Mouse (Mus musculus) hindbrain, embryonic 14.5 days (tissue): ENCODE data around the gene Pik3cg. TPM values are rescaled to one million over a fixed set of nuclear protein-coding genes. Genes with fewer than 3 reads are reported as not detected.

Experiments used
- ATAC-seq: fragments of 200-750 bp; cut with Nextera tagmentation; 2 replicates; pipeline ENCODE4 v1.8.0; 2017; ENCODE audit warnings: moderate number of reproducible peaks, mild to moderate bottlenecking, moderate TSS enrichment, moderate library complexity; ENCODE audit not compliant: low FRiP score
- DNase-seq: peaks from one replicate; pipeline ENCODE4 v3.0.0-alpha.2; 2015; ENCODE audit warnings: low spot score
- H3K27ac ChIP-seq: fragments of 300-500 bp; sonication (generic); 2 replicates; pipeline ENCODE4 v1.5.1; 2014; ENCODE audit warnings: mild to moderate bottlenecking, moderate library complexity
- H3K27me3 ChIP-seq: fragments of 300-500 bp; sonication (generic); 2 replicates; pipeline ENCODE4 v1.6.1; 2014; ENCODE audit warnings: mild to moderate bottlenecking, low read length, mixed read lengths; ENCODE audit not compliant: control insufficient read depth, insufficient read depth
- H3K36me3 ChIP-seq: fragments of 300-500 bp; sonication (generic); replicated peaks from 2 replicates; pipeline ENCODE4 v1.6.1; 2014; ENCODE audit not compliant: control insufficient read depth, insufficient read depth
- H3K4me1 ChIP-seq: fragments of 300-500 bp; sonication (generic); replicated peaks from 2 replicates; pipeline ENCODE4 v1.6.1; 2014; ENCODE audit warnings: antibody characterized with exemption, low read length, mixed read lengths; ENCODE audit not compliant: control insufficient read depth, insufficient read depth
- H3K4me2 ChIP-seq: fragments of 300-500 bp; sonication (generic); replicated peaks from 2 replicates; pipeline ENCODE4 v1.6.1; 2014; ENCODE audit warnings: mild to moderate bottlenecking, moderate library complexity
- H3K4me3 ChIP-seq: fragments of 300-500 bp; sonication (generic); replicated peaks from 2 replicates; pipeline ENCODE4 v1.5.1; 2014; ENCODE audit warnings: mild to moderate bottlenecking, low read length
- H3K9ac ChIP-seq: fragments of 300-500 bp; sonication (generic); 2 replicates; pipeline ENCODE4 v1.6.1; 2014
- H3K9me3 ChIP-seq: fragments of 300-500 bp; sonication (generic); 2 replicates; pipeline ENCODE4 v1.6.1; 2016; ENCODE audit warnings: low read length; ENCODE audit not compliant: control insufficient read depth
- WGBS: fragments of 180-500 bp; shearing (Covaris S2); extraction: QIAGEN DNeasy Blood & Tissue Kit; methylation state at CpG from one replicate; pipeline ENCODE4 v1.1.7; 2014; 5-methylcytosine and 5-hydroxymethylcytosine counted together
- polyA plus RNA-seq: library from polyadenylated mRNA; unstranded; fragments of >200 nt; fragmentation: Nextera tagmentation; extraction: Ambion mirVana; gene quantifications from 2 replicates; pipeline ENCODE4 v1.2.1, GENCODE M21; 2014

Gene Pik3cg
- polyA plus RNA-seq, 1 experiment from 2014 or later = 1.9 TPM

DNA sequence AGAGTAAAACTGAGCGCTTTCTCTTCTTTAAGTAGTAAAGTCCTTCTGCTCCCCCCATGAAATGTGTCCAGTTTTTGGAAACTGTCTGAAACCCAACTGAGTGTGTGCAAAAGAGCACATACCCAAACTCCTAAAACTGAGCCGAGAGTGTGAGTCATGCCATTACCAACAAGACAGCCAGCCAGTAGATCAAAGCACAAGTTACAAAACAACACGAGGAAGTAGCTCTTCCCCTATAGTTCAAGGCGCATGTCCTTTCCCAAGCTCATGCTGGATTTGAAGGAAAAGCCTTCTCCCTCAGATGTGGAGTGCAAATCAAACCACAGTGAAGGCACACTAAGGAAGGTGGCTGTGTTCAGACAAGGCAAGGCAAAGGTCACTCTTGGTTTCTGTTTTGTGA lies 17.5 kb downstream of the Pik3cg start:
- Histone ChIP-seq H3K27ac (no peak overlapping the region), H3K36me3 (no peaks in the 10 kb centered on the region), H3K9ac (no peak overlapping the region), H3K4me2 (no peak overlapping the region), H3K4me1 (no peaks in the 10 kb centered on the region), H3K9me3 (no peaks in the 10 kb centered on the region), H3K27me3 (no peaks in the 10 kb centered on the region), H3K4me3 (no peak overlapping the region)
- ATAC-seq = no peak
- no peak for DNase-seq
- WGBS = 81% methylated on average over 4 of the region's 4 CpGs

DNA sequence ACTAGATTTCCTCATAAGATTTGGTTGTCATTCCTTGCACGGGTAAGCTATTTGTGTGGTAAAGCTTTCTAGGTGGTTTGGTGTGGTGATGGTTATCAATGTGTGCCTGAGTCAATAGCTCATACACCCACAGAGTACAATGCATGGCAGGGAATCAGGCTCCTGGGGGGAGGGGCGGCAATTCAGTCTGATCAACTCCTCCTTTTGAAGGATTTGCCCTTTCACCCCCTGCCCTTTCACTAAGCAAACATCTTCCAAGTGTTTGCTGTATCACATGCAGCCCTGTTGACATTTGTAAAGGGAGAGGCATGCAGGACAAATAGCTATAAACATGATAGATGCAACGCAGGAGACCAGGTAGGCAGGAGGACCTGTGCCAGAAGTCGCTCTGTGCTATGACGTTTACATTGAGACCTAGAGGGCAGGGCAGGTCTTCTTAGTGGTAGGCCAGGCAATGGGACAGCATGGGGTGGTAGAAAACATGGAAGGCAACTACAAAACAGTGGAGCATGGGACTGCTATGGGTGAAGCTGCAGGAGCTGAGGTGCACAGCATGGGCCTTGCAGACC lies 20.7 kb downstream of the Pik3cg start:
- H3K9ac ChIP-seq = no peak overlapping the region
- no peak overlapping the region for H3K4me2 ChIP-seq
- H3K27ac ChIP-seq = no peak overlapping the region
- H3K4me1 ChIP-seq = no peaks in the 10 kb centered on the region
- no peak for DNase-seq
- H3K27me3 ChIP-seq = no peaks in the 10 kb centered on the region
- WGBS = 51% methylated on average over 5 of the region's 5 CpGs
- H3K4me3 ChIP-seq = no peak overlapping the region
- no peaks in the 10 kb centered on the region for H3K36me3 ChIP-seq
- H3K9me3 ChIP-seq = no peaks in the 10 kb centered on the region
- ATAC-seq = no peak

DNA sequence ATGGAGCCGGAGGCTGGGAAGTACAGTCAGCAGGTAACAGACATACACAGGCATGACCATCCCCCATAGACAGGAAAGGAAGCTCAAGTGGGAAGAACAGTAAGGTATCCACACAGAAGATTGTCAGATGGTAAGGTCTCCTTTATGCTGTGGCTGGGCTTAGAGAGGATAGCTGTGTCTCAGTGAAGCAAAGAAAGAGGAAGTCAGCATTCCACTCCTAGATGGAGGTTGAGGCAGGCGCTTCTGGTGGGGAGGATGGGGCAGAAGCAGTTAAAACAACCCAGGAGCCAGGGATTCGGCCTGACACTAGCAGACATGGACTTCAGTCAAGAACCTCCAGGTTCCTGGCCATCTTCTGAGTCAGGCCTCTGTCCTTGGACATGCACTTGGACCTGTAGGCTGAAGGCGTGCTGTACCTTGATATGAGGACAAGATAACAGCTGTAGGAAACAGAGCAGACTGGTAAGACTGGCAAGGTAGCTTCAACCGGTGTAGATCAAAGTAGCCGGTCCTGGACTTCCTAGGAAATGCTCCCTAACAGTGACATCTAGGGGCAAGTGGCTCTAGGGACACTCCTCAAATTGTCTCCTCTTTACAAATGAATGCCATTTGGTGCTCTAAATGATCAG lies 21.7 kb downstream of the Pik3cg start:
- DNase-seq (no peak), ATAC-seq (no peak)
- H3K27me3 ChIP-seq = no peaks in the 10 kb centered on the region
- H3K36me3 ChIP-seq = no peaks in the 10 kb centered on the region
- no peaks in the 10 kb centered on the region for H3K4me1 ChIP-seq
- H3K4me3 ChIP-seq = no peak overlapping the region
- no peak overlapping the region for H3K9ac ChIP-seq
- 91% methylated on average over 6 of the region's 6 CpGs for WGBS
- H3K9me3 ChIP-seq = no peaks in the 10 kb centered on the region
- H3K4me2 ChIP-seq = no peak overlapping the region
- H3K27ac ChIP-seq = no peak overlapping the region

DNA sequence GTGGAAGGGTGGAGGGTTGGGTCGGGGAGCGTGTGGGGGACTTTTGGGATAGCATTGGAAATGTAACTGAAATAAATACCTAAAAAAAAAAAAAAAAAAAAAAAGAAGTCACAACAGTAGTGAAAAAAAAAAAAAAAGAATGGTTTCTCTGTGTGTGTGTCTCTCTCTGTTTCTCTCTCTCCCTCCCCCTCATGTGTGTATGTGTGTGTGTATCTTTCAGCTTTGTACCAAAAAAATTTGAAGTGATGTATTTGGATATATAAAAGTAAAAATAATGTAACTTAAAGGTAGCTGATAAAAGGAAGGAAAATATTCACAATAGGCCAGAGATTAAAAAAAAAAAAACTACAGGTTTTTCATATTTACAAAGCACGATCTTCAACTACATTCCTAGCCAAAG lies 23.6 kb downstream of the Pik3cg start:
- ATAC-seq = no peak
- Histone ChIP-seq H3K27me3 (no peaks in the 10 kb centered on the region), H3K27ac (no peak overlapping the region), H3K36me3 (no peaks in the 10 kb centered on the region), H3K4me2 (no peak overlapping the region), H3K9me3 (no peaks in the 10 kb centered on the region), H3K4me1 (no peaks in the 10 kb centered on the region), H3K4me3 (no peak overlapping the region), H3K9ac (no peak overlapping the region)
- WGBS = 97% methylated on average over 3 of the region's 3 CpGs
- DNase-seq = no peak

DNA sequence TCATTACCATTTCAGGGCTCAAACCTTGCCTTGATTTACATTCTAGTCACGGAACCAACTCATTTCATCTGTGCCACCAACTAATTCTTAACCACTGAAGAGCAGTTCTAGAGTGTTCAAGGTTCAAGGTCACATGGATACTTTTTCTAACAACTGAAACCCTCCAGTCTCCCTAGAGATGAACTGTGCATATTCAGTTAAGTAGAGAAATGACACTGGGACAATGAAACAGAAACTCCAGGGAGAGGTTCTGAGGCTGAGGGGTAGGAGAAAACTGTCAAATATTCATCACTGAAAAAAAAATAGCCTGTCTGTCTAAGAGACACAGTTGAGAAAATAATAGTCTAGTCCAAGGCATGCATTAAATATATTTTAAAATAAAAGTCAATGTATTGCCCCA lies 24.9 kb downstream of the Pik3cg start:
- Histone ChIP-seq H3K36me3 (no peaks in the 10 kb centered on the region), H3K27ac (no peak overlapping the region), H3K4me2 (no peak overlapping the region), H3K9ac (no peak overlapping the region), H3K9me3 (no peaks in the 10 kb centered on the region), H3K27me3 (no peaks in the 10 kb centered on the region), H3K4me1 (no peaks in the 10 kb centered on the region), H3K4me3 (no peak overlapping the region)
- no peak for DNase-seq
- no peak for ATAC-seq
- 56% methylated on average over 1 of the region's 1 CpGs for whole genome bisulfite sequencing

DNA sequence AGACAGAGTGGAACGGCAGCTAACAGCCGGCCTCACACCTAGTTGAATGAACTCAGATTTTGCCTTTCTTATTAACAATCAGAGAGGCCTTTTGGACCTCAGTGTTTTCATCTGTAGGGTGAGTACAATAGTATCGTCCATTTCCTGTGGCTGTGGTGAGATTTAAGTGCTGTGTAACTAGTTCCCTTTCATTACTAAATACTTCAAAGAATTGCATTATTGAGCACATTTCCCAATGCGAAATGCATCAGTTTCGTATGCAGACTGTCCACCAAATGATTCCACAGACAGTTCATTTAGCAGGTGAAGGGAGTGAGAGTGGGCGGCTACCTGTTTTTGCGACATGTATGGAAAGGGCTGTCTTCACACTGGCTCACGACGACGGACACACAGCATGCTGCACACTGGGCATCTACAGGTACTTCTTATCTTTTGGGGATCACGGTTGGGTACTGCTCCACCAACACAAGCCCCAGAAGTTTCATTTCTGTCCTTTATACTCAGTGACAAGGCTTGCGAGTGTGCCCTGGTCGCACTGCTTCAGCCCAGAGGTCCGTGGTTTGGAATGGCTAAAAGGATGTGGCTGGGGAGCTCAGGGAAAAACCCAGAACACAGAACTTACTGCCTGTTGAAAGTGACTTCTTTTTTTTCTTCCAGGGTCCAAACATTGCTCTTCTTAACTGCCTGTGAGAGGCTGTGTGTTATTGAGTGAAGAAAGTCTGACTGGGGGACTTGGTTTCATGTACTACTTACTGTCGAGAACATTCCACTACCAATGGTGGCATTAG lies 25.6 kb downstream of the Pik3cg start:
- no peak overlapping the region for H3K27ac ChIP-seq
- no peaks in the 10 kb centered on the region for H3K27me3 ChIP-seq
- H3K4me2 ChIP-seq = no peak overlapping the region
- H3K36me3 ChIP-seq = no peaks in the 10 kb centered on the region
- no peak overlapping the region for H3K9ac ChIP-seq
- H3K9me3 ChIP-seq = no peaks in the 10 kb centered on the region
- DNase-seq (no peak), ATAC-seq (no peak)
- WGBS = 91% methylated on average over 15 of the region's 15 CpGs
- H3K4me3 ChIP-seq = no peak overlapping the region
- no peaks in the 10 kb centered on the region for H3K4me1 ChIP-seq

DNA sequence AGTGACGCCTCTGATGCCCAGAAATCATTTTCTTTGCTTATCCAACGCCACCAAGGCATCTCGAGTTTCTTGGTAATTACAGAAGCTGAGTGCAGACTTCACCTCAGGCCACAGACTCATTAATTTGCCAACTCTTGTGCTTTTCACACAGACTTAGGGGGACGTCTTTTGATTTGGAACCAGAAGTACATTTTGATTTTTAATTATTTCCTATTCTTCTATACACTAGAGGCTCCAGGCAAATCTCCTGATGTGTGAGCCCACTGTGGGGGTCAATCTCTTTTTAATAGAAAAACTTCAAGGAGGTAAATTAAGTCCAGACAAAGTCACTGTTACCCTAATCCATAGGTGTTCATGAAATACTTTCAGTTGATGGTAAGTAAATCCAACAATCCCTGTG lies 26.6 kb downstream of the Pik3cg start:
- no peaks in the 10 kb centered on the region for H3K36me3 ChIP-seq
- H3K4me2 ChIP-seq = no peak overlapping the region
- no peak overlapping the region for H3K9ac ChIP-seq
- no peak for ATAC-seq
- WGBS = 68% methylated on average over 4 of the region's 4 CpGs
- DNase-seq = no peak
- H3K9me3 ChIP-seq = no peaks in the 10 kb centered on the region
- no peaks in the 10 kb centered on the region for H3K27me3 ChIP-seq
- H3K27ac ChIP-seq = no peak overlapping the region
- no peak overlapping the region for H3K4me3 ChIP-seq
- no peaks in the 10 kb centered on the region for H3K4me1 ChIP-seq

DNA sequence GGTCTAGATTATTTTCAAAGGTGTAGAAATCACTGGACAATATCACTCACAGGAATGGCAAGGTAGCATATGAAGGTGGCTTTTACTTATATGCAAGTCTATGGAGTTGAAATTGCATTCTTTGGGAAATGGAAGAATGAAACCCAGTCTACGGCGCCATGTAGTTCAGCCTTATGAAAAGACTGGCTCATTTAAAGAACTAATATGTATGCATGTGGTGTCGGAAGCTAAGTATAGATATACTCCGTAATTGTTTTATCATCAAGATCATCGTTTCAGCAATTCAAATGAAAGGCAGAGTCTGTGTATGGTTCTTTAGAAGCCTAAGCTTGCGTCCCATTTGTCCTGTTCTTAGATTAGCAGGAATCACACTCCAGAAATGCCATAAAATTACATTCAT lies 34.0 kb downstream of the Pik3cg start:
- no peak for DNase-seq
- no peak for ATAC-seq
- Histone ChIP-seq H3K4me1 (no peaks in the 10 kb centered on the region), H3K4me2 (no peak overlapping the region), H3K27ac (no peak overlapping the region), H3K9ac (no peak overlapping the region), H3K36me3 (no peaks in the 10 kb centered on the region), H3K9me3 (no peaks in the 10 kb centered on the region), H3K27me3 (no peaks in the 10 kb centered on the region), H3K4me3 (no peak overlapping the region)
- WGBS = 91% methylated on average over 6 of the region's 6 CpGs

DNA sequence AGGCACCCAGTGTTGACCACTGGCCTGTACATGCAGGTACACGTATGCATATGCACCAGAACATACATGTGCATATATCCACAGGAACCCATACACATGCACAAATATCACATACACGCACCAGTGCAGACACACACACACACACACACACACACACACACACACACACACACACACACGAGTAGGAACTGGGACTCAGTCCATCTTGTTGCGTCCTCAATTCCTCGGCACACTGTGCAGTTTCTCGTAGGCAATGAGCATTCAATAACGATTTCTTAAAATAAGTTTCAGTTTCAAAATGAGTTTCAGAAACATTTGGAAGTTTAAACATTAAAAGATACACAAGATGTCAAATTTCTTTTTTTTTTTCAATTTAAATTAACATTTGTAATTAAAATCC lies 35.6 kb downstream of the Pik3cg start:
- Histone ChIP-seq H3K4me2 (no peak overlapping the region), H3K9ac (no peak overlapping the region), H3K4me1 (no peaks in the 10 kb centered on the region), H3K27ac (no peak overlapping the region), H3K4me3 (no peak overlapping the region), H3K27me3 (no peaks in the 10 kb centered on the region), H3K36me3 (no peaks in the 10 kb centered on the region), H3K9me3 (no peaks in the 10 kb centered on the region)
- DNase-seq (no peak), ATAC-seq (no peak)
- 94% methylated on average over 7 of the region's 7 CpGs for WGBS
